Mouse (Mus musculus): Measurements from ENCODE around the gene 4930535I16Rik.
A peak's percentile ranks its signal among the peaks of the same experiment; 100 is the strongest.

4930535I16Rik gene

DNA sequence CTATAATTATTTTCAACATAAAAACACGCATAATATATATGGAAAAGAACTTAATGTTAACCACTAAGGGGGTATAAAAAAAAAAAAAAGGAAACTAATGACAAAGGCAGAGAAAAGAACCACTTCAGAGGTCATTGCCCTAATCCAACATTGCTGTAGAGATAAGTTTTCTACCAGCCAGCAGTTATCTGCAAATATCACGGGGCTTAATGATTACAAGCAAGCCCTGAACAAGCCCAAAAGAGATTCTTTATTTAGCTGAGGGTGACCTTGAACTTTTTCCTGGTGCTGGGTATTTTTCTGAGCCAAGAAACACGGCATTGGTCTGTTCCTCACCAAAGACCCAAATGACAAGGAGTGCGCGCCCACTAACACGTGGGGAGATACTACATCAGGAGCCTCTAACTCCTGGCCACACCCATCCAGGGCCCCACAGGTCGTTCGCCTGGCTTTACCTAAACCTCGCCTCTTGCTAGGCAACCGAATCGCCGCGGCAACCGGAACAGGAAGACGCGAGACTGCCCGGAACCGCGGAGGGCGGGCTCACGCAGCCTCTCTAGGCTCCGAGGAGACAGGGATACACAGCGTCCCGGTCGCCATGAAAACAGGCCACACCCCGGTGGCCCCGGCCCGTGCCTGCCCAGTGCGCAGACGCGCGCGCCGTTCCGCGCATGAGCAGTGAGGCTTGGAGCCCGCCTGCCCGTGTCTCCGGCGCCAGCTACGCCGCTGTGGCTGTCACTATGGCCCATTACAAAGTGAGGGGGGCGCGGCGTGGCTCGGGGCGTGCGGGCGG, 13.3 kb downstream of the 4930535I16Rik start, which contains the start of gene Mycbp:
Gene Mycbp (plus strand): TSS at position 500 of the 793 bp plus-strand sequence.
- peak; percentile 98 to 99 for DNase-seq

DNA sequence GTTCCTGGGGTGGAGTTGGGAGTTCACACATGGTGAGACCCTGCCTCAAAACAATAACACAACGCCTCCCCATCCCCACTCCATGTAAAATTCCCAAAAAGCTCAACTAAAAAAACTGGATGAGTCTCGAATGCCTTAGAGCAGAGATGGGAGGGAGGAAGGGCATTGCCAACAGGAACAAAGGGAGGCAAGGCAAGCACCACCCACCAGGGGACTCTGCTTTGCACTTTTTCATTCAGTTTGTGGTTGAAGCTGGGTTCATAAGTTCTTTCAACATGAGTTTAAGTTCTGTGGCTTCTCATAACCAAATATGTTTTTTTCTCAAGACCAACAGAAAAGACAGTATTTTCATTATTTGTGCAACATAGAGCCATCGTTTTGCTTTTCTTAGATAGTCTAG, 14.4 kb downstream of the 4930535I16Rik start:
- no peak for DNase-seq

DNA sequence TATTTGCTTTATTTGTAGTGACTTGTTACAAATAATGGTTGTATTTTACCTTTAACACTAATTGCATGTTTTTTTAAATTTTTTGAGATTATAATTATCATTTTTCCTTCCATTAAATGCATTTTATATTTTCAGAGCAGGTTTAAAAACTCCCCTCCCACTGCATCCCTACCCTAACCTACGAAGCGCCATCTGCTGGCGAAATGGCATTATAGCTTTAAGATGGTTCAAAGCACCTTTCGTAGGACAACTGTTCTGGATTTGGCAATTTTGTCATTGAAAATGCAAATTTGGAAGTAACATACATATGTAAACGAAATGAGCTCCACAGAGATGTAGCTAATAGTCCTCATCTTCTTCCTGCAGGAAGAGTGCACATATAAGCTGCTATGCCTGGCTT, 19.1 kb downstream of the 4930535I16Rik start:
- no peak for DNase-seq

DNA sequence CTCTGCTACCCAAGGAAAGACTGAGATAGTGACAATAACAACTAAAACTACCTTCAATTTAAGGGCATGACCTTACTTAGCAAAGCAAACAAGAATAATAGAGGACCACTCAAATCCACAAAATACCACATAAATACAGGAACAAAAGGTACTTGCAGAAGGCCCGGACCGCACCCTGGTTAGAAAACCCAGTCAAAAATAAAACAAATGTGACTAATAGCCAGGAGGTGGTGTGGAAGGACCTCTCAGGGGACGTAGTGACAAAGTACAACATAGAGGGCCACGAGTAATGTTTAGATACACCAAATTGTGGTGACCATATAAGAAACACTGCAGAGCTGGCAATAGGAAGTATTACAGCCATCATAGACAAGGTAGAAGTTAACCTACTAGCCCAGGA, 23.5 kb downstream of the 4930535I16Rik start:
- DNase-seq = no peak

DNA sequence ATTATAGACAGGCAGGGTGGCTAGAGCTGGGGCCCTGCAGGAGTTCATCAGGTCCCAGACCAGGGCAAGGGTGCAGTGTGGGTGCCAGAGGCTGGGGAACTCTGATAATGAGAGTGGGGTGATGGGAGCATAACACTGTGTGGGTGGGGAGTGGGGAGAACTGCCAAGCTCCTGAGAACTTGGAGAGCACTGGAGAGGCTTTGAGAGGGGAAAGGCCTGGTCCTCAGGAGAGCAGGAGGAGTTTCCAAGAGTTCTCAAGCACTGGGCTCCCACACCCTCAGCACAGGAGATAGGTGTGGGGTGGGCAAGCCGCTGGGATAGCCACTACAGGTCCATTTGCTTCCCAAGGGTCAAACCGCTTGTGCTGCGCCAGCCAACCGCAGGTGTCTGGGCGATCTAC, 24.1 kb downstream of the 4930535I16Rik start:
- DNase-seq = no peak

Data from thymus, adult 18-20 months (tissue).